Mouse (Mus musculus): ENCODE data around the gene Serpina1f.
"Not testable (repeated sequence)": the region's sequence is repeated elsewhere in the genome, so short reads cannot be mapped to it uniquely, and the experiment has no call there.

The Serpina1f gene

DNA sequence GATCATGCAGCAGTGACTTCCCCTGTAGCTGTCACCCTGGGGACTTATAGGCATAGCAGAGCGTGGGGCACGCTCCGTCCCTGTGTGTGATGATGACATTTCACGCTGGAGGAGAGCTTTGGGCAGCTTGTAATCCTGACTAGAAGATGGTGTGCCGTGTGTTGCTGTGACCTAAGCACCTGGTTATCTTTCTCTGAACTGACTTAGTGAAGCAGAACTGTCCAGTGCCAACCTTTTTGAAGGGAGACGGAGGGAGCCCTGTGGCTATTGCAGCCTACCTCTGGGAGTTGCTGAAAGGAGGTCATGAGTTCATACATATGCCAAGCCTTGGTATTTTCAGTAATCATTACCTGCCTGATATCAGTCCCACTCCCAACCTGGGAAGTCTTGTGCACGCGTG is at the start of gene Serpina1f:
TSS of gene Serpina1f (minus strand) at position 101 of the 400 bp plus-strand sequence.
- DNase-seq (ENCODE audit: low read depth, low spot score): no peak

DNA sequence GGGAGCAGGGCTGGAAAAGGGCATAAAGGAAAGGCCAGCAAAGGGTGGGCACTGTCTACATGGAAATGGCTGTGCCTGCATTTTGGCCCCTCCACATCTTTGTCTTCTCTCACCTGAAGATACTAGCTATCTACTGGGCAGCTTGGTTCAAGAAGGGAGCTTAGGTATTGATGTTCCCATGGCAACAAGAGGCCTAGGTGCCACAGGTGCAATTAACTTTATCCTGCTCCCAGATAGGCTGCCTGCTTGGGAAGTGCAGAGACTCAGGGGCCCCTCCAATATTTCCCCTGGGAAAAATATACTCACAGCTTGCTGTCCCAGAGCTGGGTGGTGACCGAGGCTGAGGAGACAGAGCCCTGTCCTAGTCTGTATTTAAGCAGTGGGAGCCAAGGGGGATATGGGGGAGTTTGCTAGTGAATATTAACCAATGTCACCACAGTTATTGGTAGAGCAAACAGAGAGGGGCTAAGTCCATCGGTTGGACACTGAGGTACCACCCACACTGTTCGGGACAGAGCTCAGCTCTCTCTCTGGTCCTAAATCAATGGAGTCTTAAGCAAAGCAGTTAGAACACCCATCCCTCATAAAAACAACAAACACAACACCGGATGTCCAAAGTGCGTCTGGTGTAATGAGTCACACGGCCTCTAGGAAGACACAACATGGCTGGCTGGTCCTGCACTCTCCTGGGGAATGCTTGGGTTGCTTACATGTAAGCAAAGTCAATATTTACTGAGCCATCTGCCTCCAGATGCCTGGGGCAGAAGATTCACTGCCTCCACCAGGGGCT is 42.7 kb upstream of the Serpina1f start:
- DNase-seq (ENCODE audit: low read depth, low spot score): not testable (repeated sequence)

DNA sequence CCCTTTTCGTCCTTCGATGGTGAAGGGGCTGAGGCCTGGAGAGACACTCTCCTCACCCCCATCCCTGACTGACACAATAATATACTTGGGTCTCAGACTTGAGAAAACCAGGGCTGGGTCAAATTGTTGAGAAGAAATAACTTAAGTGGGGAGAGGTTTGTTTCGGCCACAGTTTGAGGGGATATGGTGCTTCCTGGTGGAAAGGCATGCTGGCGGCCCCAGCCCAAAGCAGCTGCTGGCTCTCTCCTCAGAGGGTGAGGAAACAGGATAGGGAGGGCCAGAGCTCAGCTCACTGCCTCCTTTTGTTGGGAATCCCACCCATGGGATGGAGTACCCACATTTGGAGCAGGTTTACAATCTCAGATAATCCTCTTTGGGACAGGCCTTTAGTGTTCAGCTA is 40.2 kb upstream of the Serpina1f start:
- DNase-seq (ENCODE audit: low read depth, low spot score): not testable (repeated sequence)

DNA sequence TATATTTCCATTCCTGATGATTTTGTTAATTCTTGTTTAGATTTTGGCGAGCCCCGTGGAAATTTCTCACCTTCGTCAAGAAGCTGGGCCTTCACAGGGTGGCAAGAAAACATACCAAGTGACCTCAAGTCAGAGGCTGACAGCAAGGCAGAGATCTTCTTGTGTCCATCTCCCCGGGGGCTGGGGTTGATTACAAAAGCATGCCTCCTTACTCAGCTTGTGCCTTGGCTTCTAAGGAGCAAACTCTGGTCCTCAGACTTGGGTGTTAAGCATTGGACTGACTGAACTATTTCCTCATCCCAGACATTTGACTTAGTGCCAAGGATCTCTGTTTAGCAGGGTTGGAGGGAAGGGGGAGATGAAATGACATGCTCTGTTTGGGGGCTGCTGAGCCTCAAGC is 39.8 kb upstream of the Serpina1f start:
- DNase-seq (ENCODE audit: low read depth, low spot score): not testable (repeated sequence)

DNA sequence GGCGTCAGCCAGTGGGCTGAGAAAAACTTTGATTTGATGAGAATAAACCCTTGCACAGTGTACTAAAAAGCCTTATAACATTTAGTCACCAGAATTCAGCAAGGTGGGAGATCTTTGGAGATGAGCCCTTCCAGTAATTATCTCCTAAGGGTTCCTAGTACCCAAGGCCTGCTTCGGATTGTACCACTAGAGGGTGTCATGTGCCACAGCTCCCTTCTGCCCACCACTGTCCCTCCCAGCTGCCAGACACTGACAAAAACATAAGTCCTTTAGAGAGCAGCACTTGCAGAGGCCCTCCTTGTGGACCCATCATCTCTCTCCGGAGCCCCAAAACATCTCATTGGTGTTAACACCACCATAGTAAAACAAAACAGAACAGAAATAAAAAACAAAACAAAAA is 16.2 kb upstream of the Serpina1f start:
- no peak for DNase-seq (ENCODE audit: low read depth, low spot score)

DNA sequence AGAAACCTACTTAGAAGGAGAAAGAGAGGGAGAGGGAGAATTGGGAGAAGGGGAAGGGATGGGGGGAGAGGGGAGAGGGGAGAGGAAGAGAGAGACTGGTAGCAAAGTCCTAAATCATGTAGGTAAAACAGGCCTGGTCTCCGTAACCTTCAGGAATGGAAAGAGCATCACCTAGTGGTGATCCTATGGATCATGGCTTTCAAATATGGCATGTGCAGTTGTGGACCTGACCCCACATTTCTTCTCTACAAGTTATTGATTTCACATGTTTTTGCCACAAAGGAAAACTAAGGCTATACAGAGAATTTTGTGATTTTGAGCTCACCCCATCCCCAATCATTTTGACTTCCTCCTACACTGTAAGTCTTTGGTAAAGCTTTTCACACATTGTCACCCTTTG is 15.1 kb upstream of the Serpina1f start:
- no peak for DNase-seq (ENCODE audit: low read depth, low spot score)

DNA sequence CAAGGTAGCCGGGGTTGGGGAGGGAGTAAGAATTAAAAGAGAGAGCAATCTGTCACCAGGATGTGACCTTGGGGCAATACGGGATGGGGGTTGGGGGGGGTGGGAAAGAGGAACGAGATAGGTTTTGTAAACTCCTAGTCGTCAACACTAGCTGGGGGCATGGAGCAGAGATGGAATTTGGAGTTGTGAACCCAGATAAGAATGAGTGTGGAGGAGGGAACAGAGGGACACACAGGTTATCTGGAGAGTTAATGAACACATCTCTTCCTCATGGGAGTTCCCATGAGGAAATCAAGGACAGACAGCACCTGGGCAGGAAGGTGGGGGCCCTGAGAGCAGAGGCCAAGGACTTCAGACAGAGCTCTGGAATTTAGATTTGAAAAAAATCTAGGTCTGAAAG is 10.8 kb upstream of the Serpina1f start:
- no peak for DNase-seq (ENCODE audit: low read depth, low spot score)

DNA sequence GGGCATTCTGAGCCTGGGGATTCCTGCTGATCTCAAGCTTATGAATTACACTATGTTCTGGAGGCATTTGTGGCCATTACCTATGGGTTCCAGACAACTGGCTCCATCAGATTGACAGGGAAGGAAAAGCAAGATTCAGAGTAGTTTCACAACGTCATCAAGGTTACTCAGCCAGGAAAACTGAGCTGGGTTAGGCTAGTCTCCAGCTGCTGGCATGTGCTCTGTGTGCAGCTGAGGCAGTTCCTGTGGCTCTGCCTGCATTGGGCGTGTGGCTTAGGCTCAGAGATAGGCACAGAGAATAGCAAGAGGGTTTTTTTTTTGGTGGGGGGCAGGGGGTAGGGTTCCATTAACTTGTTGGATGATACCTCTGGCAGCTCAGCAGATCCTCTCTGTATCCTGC is 10.2 kb upstream of the Serpina1f start:
- no peak for DNase-seq (ENCODE audit: low read depth, low spot score)

DNA sequence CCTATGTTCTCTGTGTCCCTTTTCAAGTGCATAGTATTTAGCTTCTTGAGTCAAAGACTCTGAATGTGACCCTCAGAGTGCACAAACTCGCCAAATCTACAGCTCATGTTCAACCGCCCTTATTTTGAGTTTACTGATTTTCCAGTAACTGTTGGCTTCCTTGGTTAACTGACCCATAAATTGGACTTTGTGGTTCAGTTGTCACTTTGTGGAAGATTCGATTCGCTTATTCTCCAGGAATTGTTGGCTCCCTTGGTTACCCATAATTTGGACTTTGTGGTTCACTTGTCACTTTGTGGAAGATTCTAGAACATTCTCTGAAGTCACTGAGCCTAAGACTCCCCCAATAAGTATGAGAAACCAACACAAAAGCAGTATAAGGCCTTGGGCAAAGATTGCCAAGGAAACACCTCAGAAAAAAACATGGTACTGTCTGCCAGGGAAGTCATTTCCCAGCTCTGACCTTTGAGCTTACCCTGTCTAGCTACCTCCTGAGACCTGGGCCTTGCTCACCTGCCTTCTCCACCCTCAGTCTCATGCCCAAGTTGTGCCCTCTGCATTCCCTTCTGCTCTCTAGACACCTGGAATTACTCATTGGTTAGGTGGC is 4.9 kb upstream of the Serpina1f start:
- DNase-seq (ENCODE audit: low read depth, low spot score): no peak

DNA sequence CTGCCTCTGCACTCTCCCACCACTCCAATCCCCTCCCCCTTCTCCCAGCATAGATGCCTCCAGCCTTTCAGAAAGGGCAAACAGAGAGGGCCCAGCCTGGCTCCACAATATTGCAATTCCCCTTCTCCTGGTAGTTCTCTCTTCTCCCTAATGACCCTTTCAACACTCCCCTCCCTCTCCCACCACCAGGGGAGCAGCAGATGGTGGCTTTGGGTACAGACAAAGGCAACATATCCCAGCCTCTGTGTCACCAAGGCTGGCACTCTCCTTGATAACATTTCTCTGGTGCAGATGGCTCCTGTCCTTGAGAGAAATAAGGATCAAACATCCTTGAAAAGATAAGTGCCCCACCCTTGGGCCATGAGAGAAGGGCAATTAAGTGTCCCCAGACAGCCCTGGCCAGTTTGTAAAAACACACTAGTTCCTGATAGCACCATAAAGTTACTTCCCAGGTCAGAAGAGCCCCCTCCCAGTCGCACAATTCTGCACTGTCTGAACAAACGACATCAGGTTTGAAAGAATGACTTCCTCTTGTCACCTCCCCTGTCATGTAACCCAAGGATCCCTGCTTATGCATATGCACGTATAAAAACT is 7.0 kb downstream of the Serpina1f start:
- DNase-seq (ENCODE audit: low read depth, low spot score): no peak

DNA sequence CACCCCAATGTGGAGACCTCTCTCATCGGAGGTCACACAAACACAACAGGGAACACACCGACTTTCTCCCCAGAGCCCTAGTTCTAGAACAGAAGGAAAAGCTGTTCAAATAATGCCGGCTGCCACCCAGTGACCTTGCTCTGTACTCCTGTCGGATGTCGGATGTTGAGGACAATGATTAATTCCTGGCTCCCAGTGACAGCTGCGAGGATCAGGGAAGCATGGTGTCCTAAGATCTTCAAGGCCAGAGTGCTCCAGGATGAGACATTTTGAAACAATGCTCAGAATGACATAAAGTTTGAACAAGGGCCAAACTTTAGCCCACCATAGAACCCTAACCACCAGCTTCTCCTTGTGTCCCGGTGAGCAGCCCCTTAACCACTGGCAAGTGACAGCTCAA is 8.3 kb downstream of the Serpina1f start:
- no peak for DNase-seq (ENCODE audit: low read depth, low spot score)

DNA sequence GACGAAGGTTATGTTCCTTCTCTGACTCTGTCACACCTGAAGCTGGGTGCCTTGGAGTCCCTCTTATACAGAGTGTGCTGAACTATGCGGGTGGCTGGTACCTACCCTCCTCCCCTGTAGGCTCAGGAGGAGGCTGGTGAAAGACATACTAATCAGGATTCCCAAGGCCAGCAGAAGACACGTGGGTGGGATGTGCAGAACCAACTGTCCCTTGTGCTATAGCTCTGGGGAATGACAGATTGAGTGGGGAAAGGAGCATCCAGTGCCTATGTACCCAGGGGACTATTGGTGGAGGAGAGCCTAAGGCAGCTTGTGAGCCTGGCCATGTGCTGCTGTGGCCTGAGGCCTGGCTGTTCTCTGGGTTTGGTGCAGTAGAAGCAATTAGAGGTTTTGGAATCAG is 9.3 kb downstream of the Serpina1f start:
- DNase-seq (ENCODE audit: low read depth, low spot score): no peak

DNA sequence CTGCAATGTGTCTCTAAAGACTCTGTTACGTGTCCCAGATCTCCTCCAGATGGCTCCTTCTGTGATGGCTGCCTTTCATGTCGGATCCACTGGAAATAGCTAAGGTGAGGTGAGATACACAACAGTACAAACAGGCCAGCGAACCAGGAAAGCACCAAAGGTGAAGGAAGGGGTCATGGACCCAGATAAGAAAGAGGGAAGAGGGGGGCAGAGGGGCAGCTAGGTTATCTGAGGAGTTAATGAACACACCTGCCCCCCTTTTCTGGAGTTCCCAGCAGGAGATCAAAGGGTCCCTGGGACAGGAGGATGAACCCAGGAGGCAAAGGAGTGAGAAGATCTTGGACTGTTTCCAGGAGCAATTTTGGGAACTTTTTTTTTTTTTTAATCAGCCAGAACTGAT is 9.9 kb downstream of the Serpina1f start:
- no peak for DNase-seq (ENCODE audit: low read depth, low spot score)

DNA sequence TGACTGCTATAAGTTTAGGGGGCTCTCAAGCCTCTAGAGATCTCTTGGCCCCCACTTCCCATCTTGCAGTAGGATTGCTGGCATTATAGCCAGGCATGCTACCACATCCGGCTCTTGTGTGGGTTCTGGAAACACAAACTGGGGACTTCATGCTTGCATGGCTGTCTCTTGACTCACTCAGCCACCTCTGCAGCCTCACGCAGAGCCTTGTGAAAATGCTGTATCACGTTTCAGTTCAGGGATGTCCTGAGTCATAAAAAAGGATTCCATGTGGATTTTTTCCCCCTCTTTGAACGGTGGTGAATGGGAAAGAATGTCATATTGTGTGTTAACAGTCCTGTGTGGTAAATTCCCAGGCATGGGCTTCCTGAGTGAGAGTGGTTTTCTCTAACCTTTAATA is 11.6 kb downstream of the Serpina1f start:
- DNase-seq (ENCODE audit: low read depth, low spot score): no peak

DNA sequence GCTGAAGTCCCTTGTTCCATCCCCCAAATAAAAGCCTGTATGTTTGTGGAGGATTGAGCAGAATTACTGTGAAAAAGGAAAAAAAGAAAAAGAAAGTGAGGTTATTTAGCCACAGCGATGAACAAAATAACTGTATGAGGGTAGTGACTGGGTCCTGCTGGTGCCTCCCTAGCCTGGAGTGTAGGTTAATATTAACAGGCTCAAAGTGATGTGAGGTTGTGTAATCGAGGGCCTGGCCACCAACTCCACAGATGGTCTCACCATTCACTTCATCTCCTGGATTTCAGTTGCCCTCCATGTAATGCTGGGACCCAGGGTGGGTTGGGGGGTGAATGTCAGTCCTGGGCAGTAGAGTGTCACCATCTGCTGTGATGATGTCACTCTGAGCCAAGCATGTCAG is 13.6 kb downstream of the Serpina1f start:
- no peak for DNase-seq (ENCODE audit: low read depth, low spot score)

DNA sequence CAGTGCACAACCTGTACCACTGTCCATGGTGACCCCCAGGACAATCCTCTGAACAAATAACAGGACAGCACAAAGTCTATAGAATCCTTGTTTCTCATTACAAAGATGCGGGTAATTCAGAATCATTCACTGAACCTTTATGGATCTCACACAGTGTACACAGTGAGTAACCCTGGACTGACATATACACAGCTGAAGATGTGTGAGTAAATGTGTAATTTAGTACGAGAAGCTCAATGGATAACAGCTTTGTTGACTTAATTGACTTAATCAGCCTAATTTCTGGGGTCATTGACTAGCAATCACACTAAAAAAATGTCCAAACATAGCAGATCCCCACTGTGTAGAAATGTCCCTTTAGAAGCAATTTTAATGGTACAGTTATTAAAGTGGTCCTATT is 14.2 kb downstream of the Serpina1f start:
- no peak for DNase-seq (ENCODE audit: low read depth, low spot score)

DNA sequence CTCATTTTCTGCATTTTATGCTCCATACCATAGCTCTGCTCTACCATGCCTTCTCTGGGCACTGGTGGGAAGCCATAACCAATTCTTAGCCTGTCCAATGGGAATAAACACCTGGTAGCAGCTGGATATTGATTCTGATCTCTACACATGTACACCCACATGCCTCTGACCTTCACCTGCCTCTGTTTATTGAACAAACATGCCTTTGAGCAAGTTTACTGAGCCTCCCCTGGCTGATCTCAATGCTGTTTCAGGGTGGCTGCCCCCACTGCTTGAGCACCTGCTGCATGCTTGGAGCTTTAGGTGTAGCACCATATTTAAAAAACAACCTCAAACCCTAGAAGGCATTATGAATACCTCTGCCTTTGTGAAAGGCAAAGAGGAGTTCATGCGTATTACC is 15.5 kb downstream of the Serpina1f start:
- not testable (repeated sequence) for DNase-seq (ENCODE audit: low read depth, low spot score)

DNA sequence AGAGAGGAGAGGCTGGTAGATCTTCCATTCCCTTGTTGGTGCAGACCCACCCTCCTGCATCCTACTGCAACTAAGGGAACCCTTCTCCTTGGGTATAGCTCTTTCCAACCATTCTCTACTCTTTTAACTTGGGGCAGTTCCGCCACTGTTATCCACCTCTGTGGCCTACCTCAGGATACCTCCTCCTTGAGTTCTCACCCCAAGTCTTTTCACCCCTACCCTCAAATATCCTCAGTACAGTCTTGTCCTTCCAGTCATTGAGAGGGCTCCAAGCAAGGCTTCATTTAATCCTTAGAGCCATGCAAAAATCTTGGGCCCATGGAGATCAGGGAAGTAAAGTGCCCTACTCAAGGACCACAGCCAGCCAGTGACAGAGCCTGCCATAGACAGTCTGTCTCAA is 19.3 kb downstream of the Serpina1f start, which contains the start of gene Serpina16:
TSS of gene Serpina16 (minus strand) at position 101 of the 400 bp plus-strand sequence.
- DNase-seq (ENCODE audit: low read depth, low spot score): no peak

DNA sequence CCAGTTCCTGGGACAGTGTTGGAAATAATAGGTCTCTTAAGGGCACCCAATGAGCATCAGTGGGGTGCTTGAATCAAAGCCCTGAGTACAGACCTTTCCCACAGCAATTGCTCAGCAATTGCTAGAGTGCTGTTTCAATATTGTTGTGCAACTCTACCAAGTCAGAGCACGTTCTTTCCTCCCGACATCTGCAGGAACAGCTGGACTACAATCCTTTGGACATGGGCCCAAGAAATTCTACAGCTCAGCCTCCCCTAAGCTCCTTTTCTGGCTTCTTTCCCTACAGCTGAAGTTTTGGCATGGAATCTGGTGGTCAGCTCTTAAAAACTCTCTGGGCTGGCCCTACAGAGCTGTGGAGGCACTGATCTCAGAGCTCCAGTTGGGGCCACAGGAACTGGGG is 22.1 kb downstream of the Serpina1f start:
- DNase-seq (ENCODE audit: low read depth, low spot score): no peak

DNA sequence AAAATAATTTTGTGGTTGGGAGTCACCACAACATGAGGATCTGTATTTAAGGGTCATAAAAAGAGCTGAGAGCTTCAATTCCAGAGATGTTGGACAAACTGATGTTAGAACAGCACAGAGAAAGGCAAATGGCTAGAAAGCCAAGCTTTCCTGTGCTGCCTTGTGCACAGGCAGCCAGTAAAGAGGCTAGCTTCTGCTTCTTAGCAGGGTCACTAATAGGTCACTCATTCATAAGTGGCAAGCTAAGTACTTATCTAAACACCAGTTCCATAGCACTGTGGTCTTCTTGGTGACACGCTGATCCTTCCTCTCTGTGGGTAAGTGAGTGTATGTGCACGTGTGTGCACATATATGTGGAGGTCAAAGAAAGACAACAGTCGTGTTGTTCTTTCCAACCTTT is 23.8 kb downstream of the Serpina1f start:
- DNase-seq (ENCODE audit: low read depth, low spot score): no peak

DNA sequence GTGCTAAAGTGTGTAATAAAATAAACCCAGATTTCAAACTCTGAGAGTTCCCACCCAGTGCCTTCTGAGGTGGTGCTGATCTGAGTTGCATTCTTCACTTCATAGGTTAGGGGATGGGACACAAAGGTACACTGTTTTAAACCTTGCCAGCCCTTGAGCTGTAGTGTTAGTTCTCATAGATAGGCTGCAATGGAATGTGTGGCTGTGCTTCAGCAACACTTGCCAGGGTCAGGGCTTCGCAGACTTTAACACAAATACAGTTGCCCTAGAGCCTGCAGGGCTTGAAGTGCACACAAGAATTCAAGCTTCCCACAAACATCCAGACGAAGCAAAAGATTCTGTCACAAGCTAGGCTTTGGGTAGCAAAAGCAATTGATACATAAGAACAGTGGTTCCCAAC is 24.4 kb downstream of the Serpina1f start:
- no peak for DNase-seq (ENCODE audit: low read depth, low spot score)

DNA sequence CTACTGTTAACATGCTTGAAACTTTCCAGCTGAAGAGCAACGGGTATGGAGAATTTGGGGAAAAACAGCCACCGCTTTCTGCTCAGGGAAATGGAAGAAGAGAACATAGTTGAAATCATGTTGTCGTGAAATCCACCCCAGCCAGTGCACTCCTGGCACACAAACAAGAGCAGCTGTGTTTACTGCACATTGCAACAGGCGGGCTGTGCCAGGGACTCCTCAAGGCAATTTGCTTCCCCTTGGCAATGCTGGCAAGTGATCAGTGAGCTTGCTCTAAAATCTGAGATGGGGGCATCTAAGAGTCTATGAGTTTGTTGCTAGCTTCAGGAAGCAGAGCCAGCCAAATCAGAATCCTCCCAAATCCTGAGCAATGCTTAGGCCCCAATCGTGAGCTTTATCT is 25.0 kb downstream of the Serpina1f start:
- DNase-seq (ENCODE audit: low read depth, low spot score): no peak

DNA sequence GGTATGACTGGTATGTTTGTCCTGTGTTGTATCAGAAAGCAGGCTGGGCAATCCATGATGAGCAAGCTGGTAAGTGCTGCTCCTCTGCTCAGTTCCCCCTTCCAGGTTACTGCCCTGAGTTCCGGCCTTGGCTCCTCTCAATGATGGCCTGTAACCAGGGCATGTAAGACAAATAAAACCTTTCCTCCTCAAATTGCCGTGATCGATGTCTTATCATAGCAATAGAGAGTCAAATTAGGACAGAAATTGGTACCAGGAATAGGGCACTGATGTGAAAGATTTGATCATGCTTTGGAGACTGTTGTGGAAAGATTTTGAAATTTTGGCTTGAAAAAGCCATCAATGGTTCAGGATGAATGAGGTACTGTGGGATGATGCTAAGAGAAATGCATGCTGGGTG is 30.0 kb downstream of the Serpina1f start:
- DNase-seq (ENCODE audit: low read depth, low spot score): no peak
